Mouse (Mus musculus) megakaryocyte, embryonic 14.5 days (primary cell): ENCODE measurements around the gene Galnt6.

Source experiments
- FLI1 ChIP-seq: IDR thresholded peaks from 2 replicates; pipeline ENCODE4 v1.6.1; 2012; ENCODE audit warnings: low read length, inconsistent platforms, mixed read lengths
- GATA1 ChIP-seq: IDR thresholded peaks from 3 replicates; pipeline ENCODE4 v1.6.1; 2012; ENCODE audit warnings: mixed read lengths, low read length, inconsistent platforms, borderline replicate concordance

DNA sequence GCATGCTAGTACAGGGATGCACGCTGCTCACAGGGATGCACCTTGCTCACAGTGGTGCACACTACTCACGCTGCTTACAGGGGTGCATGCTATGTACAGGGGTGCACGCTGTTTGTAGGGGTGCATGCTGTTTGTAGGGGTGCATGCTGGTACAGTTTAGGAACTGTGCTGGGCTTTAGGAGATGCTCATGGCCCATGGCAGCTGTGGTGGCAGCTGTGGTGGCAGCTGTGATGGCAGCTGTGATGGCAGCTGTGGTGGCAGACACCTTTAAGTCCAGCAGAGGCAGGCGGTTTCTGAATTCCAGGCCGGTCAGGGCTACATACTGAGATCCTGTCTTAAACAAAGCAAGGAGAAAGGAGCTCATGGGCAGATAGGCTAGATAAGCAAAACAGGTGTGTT, 41.2 kb upstream of the Galnt6 start:
- TF ChIP-seq GATA1 (no peak; the same call in 2 of the 3 replicates), FLI1 (no peak)
